Mouse (Mus musculus): ENCODE measurements around the gene Mtor. TPM values are rescaled to one million over a fixed set of nuclear protein-coding genes. Genes with fewer than 3 reads are reported as not detected.

Mtor gene
- polyA plus RNA-seq, 1 experiment from 2014 or later = 20.7 TPM

- H3K27me3 ChIP-seq (replicated peaks; ENCODE audit: low read depth, poor library complexity, severe bottlenecking) = no peaks in the 10 kb centered on the region
- H3K4me3 ChIP-seq = no peak overlapping the region
- WGBS = 91% methylated on average over 8 of the region's 8 CpGs
- H3K27ac ChIP-seq (replicated peaks) = no peak overlapping the region
- no peak for DNase-seq (ENCODE audit: low spot score)
- no peaks in the 10 kb centered on the region for H3K9me3 ChIP-seq
- peaks cover 14% of the 10 kb centered on the region for H3K4me1 ChIP-seq
- H3K36me3 ChIP-seq (replicated peaks) = peaks cover 99% of the 10 kb centered on the region
These were observed 24.2 kb downstream of the Mtor start for GRCm38 (mm10) chr4:148472436-148473174.

- no peak for DNase-seq (ENCODE audit: low spot score)
- H3K4me3 ChIP-seq = no peak overlapping the region
- peaks cover 14% of the 10 kb centered on the region for H3K4me1 ChIP-seq
- WGBS = 87% methylated on average over 5 of the region's 5 CpGs
- no peak overlapping the region for H3K27ac ChIP-seq (replicated peaks)
- H3K36me3 ChIP-seq (replicated peaks) = peaks cover 98% of the 10 kb centered on the region
- H3K9me3 ChIP-seq = no peaks in the 10 kb centered on the region
- no peaks in the 10 kb centered on the region for H3K27me3 ChIP-seq (replicated peaks; ENCODE audit: low read depth, poor library complexity, severe bottlenecking)
These were observed 25.1 kb downstream of the Mtor start for GRCm38 (mm10) chr4:148473496-148473895.

- Histone ChIP-seq H3K27ac (replicated peaks) (no peak overlapping the region), H3K4me1 (no peaks in the 10 kb centered on the region), H3K9me3 (no peaks in the 10 kb centered on the region), H3K27me3 (replicated peaks; ENCODE audit: low read depth, poor library complexity, severe bottlenecking) (no peaks in the 10 kb centered on the region), H3K4me3 (no peak overlapping the region), H3K36me3 (replicated peaks) (peaks cover 99% of the 10 kb centered on the region)
- no peak for DNase-seq (ENCODE audit: low spot score)
- 91% methylated on average over 2 of the region's 2 CpGs for WGBS
These were observed 31.8 kb downstream of the Mtor start for GRCm38 (mm10) chr4:148480245-148480644.

- Histone ChIP-seq H3K9me3 (no peaks in the 10 kb centered on the region), H3K36me3 (replicated peaks) (peaks cover 99% of the 10 kb centered on the region), H3K4me1 (no peaks in the 10 kb centered on the region), H3K27ac (replicated peaks) (no peak overlapping the region), H3K27me3 (replicated peaks; ENCODE audit: low read depth, poor library complexity, severe bottlenecking) (no peaks in the 10 kb centered on the region), H3K4me3 (no peak overlapping the region)
- WGBS = 82% methylated on average over 2 of the region's 2 CpGs
- no peak for DNase-seq (ENCODE audit: low spot score)
These were observed 33.3 kb downstream of the Mtor start for GRCm38 (mm10) chr4:148481557-148482168.

GRCm38 (mm10) chr4:148484511-148484910 is 36.1 kb downstream of the Mtor start:
- Histone ChIP-seq H3K27me3 (replicated peaks; ENCODE audit: low read depth, poor library complexity, severe bottlenecking) (no peaks in the 10 kb centered on the region), H3K27ac (replicated peaks) (no peak overlapping the region), H3K4me3 (no peak overlapping the region), H3K4me1 (no peaks in the 10 kb centered on the region), H3K9me3 (no peaks in the 10 kb centered on the region), H3K36me3 (replicated peaks) (peaks cover 98% of the 10 kb centered on the region)
- DNase-seq (ENCODE audit: low spot score) = no peak
- WGBS = 96% methylated on average over 12 of the region's 12 CpGs

GRCm38 (mm10) chr4:148487841-148488240 is 39.4 kb downstream of the Mtor start:
- no peaks in the 10 kb centered on the region for H3K27me3 ChIP-seq (replicated peaks; ENCODE audit: low read depth, poor library complexity, severe bottlenecking)
- no peak for DNase-seq (ENCODE audit: low spot score)
- WGBS = 83% methylated on average over 2 of the region's 2 CpGs
- no peaks in the 10 kb centered on the region for H3K4me1 ChIP-seq
- H3K4me3 ChIP-seq = no peak overlapping the region
- no peak overlapping the region for H3K27ac ChIP-seq (replicated peaks)
- no peaks in the 10 kb centered on the region for H3K9me3 ChIP-seq
- H3K36me3 ChIP-seq (replicated peaks) = peaks cover 98% of the 10 kb centered on the region

- no peak overlapping the region for H3K27ac ChIP-seq (replicated peaks)
- WGBS = 90% methylated on average over 6 of the region's 6 CpGs
- no peak for DNase-seq (ENCODE audit: low spot score)
- no peaks in the 10 kb centered on the region for H3K27me3 ChIP-seq (replicated peaks; ENCODE audit: low read depth, poor library complexity, severe bottlenecking)
- no peak overlapping the region for H3K4me3 ChIP-seq
- H3K36me3 ChIP-seq (replicated peaks) = peaks cover 95% of the 10 kb centered on the region
- 0 out of 2 replicates have a peak, but pooled peaks cover 3% of the 10 kb centered on the region for H3K4me1 ChIP-seq
- no peaks in the 10 kb centered on the region for H3K9me3 ChIP-seq
These were observed 42.1 kb downstream of the Mtor start for GRCm38 (mm10) chr4:148490502-148490901.

- Histone ChIP-seq H3K27me3 (replicated peaks; ENCODE audit: low read depth, poor library complexity, severe bottlenecking) (no peaks in the 10 kb centered on the region), H3K27ac (replicated peaks) (no peak overlapping the region), H3K9me3 (no peaks in the 10 kb centered on the region), H3K4me3 (no peak overlapping the region), H3K36me3 (replicated peaks) (peaks cover 95% of the 10 kb centered on the region), H3K4me1 (0 out of 2 replicates have a peak, but pooled peaks cover 3% of the 10 kb centered on the region)
- DNase-seq (ENCODE audit: low spot score) = no peak
- WGBS = 94% methylated on average over 7 of the region's 7 CpGs
These were observed 43.0 kb downstream of the Mtor start for GRCm38 (mm10) chr4:148491448-148491847.

- Histone ChIP-seq H3K27me3 (replicated peaks; ENCODE audit: low read depth, poor library complexity, severe bottlenecking) (no peaks in the 10 kb centered on the region), H3K27ac (replicated peaks) (no peak overlapping the region), H3K36me3 (replicated peaks) (peaks cover 96% of the 10 kb centered on the region), H3K9me3 (no peaks in the 10 kb centered on the region), H3K4me1 (0 out of 2 replicates have a peak, but pooled peaks cover 3% of the 10 kb centered on the region), H3K4me3 (no peak overlapping the region)
- DNase-seq (ENCODE audit: low spot score) = no peak
- WGBS = 90% methylated on average over 6 of the region's 6 CpGs
These were observed 46.7 kb downstream of the Mtor start for GRCm38 (mm10) chr4:148495160-148495559.

GRCm38 (mm10) chr4:148495874-148496689 is 47.7 kb downstream of the Mtor start:
- Histone ChIP-seq H3K9me3 (no peaks in the 10 kb centered on the region), H3K27ac (replicated peaks) (no peak overlapping the region), H3K4me1 (0 out of 2 replicates have a peak, but pooled peaks cover 3% of the 10 kb centered on the region), H3K4me3 (no peak overlapping the region), H3K27me3 (replicated peaks; ENCODE audit: low read depth, poor library complexity, severe bottlenecking) (no peaks in the 10 kb centered on the region), H3K36me3 (replicated peaks) (peaks cover 95% of the 10 kb centered on the region)
- WGBS = 89% methylated on average over 25 of the region's 25 CpGs
- no peak for DNase-seq (ENCODE audit: low spot score)

- H3K4me3 ChIP-seq = no peak within 1 kb of the TSS
- DNase-seq (ENCODE audit: low spot score) = no peak
- H3K36me3 ChIP-seq (replicated peaks) = peaks cover 96% of the 10 kb centered on the region
- WGBS = 71% methylated on average over 4 of the region's 4 CpGs
- H3K27ac ChIP-seq (replicated peaks) = no peak within 1 kb of the TSS
- no peaks in the 10 kb centered on the region for H3K9me3 ChIP-seq
- H3K4me1 ChIP-seq = no peaks in the 10 kb centered on the region
- H3K27me3 ChIP-seq (replicated peaks; ENCODE audit: low read depth, poor library complexity, severe bottlenecking) = no peaks in the 10 kb centered on the region
These were observed 52.0 kb downstream of the Mtor start, which contains the start of gene Angptl7 for GRCm38 (mm10) chr4:148500410-148500867. TSS of gene Angptl7 (minus strand) at chr4:148500460.

- no peak overlapping the region for H3K27ac ChIP-seq (replicated peaks)
- no peak overlapping the region for H3K4me3 ChIP-seq
- 80% methylated on average over 8 of the region's 8 CpGs for WGBS
- H3K9me3 ChIP-seq = no peaks in the 10 kb centered on the region
- peaks cover 3% of the 10 kb centered on the region; the same call in 1 of the 2 replicates for H3K4me1 ChIP-seq
- DNase-seq (ENCODE audit: low spot score) = no peak
- H3K36me3 ChIP-seq (replicated peaks) = peaks cover 92% of the 10 kb centered on the region
- no peaks in the 10 kb centered on the region for H3K27me3 ChIP-seq (replicated peaks; ENCODE audit: low read depth, poor library complexity, severe bottlenecking)
These were observed 56.1 kb downstream of the Mtor start for GRCm38 (mm10) chr4:148504497-148504959.

Measured in embryonic facial prominence, embryonic 10.5 days (tissue).